Mouse (Mus musculus) liver, embryonic 14.5 days (tissue): ENCODE results near the gene Pax1.

Source experiments
- CTCF ChIP-seq: IDR thresholded peaks from 2 replicates; pipeline ENCODE4 v1.5.1; 2016; ENCODE audit warnings: antibody characterized with exemption, low read depth, control low read depth
- EP300 ChIP-seq: IDR thresholded peaks from 2 replicates; pipeline ENCODE4 v1.6.1; 2016; ENCODE audit warnings: antibody characterized with exemption, low read depth

DNA sequence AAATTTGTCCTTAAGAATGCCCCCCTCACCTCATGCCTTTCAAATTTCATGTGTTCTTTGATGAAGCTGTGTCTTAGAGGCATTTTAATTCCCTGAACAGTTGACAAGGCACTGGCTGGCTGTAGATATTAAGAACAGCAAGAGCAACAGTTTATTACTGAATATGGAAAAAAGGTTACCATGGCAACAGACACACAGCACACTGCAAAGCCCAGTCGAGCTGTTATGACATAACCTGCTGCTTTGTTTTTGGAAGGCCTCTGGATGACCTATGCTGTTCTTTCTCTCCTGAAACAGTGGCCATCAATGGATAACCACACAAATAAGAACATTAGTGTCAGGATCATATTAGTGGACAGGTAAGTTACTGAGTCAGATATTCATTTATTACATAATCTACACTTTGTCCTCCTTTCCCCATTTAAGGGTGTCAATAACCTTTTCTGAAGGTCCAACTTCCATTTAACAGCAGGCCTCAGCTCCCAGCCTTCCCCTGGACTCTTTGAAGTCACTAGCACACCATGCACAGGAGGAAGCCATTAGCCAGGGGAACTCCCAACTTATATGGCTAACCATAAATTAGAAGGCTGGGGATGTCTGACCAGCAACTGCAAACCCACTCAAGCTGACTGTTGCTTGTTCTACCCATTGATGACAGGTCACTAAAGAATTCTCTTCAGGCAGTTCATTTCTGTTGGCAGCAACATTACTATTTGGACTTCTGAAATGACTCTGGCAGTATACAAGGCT, 68.1 kb downstream of the Pax1 start:
- no peak for TF ChIP-seq CTCF
- no peak for TF ChIP-seq EP300
